Mouse (Mus musculus) testis, postnatal 14 days (tissue): Measurements from ENCODE around the gene Rnf43.

ENCODE experiments used
- DNase-seq: peaks from one replicate; pipeline ENCODE4 v3.0.0; 2021; ENCODE audit warnings: low spot score

The Rnf43 gene

DNA sequence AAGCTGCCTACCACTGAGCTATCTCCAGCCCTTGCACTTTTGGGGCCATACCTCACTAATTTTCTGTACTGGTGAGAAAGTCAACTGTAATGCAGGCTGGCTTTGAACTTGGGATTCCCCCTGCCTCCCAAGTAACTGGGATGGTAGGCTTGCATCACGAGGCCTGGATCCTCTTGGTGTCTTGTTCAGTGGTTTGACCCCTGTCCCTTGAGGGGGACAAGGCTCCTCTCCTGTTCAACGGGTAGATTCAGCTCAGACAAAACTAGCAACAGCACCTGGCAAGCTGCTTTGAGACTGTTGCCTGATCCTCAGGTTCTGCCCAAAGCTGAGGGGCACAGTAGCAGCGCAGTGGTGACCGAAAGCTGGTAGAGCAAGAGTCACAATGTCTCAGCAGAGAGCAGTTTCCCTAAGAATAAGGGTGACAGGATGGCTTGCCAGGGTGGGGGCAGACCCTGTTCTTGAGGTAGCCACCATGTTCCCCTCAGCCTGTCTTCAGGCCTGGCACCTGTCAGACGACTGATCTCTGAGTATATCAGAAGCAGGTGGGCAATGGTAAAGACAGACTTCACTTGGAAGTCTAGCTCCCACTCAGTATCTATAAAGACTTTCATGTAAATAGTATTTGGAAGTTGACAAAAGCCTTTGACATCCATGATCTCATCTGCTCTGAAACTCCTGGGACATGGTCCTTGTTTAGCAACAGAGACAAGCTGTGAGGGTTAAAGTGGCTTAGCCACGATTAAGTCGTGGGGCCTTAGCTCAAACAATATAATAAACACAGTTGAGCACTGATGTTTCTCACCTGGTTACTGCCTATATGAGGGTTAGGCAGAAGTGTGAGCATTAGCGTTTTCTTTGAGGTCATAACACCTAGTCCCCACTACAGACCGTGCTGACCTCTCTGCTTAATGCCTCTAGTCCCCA is 83.4 kb downstream of the Rnf43 start:
- DNase-seq: no peak

DNA sequence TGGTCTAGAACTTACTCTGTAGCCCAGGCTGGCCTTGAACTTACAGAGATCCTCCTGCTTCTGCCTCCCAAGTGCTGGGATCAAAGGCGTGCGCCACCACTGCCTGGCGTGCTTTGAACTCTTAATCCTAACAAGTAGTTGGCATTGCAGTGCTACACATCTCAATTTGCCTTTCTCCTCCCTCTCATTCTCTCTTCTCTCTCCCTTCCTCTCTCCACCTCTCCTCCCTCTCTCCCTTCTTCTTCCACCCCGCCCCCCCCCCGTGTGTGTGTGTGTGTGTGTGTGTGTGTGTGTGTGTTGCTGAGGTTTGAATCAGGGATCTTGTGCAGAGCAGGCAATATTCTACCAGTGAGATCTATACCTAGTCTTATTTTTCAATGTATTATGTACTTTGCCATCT is 84.8 kb downstream of the Rnf43 start:
- DNase-seq: no peak

DNA sequence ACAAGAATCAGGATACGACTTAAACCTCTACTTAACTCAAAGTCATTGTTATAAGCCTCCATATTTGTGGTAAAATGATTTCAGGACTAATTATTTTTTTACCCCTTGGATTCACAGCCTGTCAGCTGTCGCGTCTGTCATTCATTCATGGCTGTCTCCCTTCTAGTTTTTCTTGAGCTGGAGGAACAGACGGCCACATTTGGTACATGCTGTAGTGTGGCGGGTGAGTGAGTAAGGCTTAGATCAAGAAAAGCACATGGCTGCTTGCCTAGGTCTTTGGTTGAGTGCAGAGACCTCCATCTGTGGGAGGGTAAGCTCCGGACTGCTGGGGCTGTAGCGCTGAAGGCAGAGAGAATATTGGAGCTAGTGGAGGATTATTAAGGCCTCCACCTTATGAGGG is 85.2 kb downstream of the Rnf43 start:
- DNase-seq: no peak

DNA sequence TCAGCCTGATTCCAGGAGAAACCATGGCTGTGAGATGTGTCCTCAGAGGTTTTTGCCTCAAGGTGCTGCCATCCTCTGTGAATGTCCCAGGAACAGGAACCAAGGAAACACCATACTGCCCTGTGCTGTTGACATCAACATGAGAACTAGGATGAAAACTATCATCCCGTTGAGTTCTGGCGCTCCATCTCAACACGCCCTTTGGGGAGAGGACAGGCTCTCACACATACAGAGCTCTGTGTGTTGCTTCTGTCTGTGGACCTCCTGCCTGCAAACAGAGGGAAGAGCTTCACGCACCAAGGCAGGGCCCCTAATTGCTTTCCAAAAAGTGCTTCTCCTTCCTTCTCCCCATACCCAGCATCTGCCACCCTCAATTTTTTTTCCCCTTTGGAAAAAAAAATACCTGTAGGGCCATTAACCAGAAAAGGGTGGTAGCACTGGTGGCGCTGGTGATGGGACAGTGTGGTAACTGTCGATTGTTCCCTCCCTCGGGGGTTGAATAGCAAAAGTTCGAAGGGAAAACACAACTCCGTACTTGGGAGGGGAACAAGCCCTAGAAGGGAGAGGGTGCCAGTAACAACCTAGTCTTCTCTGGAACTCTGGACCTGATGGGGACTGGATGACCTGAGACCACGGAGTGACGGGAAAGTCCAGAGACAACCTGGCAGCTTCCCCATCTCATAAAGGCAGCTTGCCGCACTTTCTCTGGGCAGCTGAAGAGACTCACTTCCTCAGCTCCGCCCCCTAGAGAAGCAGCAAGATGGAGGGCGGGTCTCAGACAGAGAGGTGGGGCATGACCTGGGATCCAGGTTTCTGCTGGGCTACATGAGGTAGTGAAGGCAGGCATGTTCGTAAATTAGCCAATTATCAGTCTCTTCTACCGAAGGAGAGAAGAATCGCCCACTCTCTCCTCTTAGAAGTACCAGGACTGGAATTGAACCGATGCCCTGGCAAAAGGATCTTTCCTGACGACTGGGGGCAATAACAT is 85.9 kb downstream of the Rnf43 start:
- peak; percentile 41 for DNase-seq

DNA sequence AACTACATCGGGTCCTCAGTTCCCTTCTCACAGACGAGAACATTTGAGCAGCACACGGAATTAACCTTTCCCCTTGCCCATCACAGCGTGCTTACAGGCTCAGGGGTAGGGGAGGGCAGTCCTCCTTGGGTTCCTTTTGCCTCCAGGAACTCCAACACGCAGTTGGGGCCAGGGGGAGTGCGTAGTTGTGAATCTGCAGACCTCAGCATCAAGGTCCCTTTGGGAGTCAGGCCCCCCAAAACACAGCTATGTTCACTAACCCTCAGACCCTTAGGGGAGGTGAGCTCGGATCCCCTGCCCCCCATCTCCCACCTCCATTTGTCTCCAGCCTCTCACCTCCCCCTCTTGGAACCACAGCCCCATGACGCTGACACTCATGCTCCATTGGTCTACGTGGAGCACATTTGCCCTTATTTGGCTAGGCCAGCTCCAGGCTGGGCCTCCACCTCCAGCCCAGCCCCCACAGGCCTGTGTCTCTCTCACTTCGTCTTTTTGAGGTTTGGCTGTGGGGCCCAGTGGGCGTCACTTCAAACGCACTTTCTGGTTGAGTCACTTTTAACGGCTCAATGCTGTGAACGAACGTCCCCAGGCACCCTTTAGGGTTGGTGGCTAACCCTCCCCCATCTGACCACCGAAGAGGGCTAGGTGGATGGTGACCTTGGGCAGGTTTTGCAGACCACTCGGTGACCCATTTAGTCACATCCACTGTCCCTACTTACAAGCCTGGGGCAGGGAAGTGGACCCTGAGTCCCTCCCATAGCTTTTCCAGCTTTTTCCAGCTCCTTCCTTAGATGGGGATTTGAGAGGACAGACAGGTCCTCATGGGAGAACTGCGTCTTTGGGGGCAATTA is 86.9 kb downstream of the Rnf43 start:
- DNase-seq: peak; percentile 35

DNA sequence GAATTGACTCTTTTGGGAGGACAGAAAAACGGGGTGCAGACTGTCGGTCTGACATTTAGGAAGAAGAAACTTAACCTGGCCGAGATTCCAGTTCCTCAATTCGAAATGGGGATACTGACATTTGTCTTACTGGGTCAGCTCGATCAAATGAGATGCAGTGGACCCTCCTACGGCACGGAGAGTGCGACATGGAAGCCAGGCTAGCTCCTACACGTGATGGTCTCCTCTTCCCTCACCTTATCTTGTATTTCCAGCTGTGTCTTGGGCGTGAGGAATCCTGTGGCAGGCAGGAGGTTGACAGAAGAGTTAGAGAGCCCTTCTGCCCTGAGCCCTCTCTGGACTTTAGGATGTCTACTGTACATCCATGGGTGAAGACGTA is 87.5 kb downstream of the Rnf43 start:
- no peak for DNase-seq

DNA sequence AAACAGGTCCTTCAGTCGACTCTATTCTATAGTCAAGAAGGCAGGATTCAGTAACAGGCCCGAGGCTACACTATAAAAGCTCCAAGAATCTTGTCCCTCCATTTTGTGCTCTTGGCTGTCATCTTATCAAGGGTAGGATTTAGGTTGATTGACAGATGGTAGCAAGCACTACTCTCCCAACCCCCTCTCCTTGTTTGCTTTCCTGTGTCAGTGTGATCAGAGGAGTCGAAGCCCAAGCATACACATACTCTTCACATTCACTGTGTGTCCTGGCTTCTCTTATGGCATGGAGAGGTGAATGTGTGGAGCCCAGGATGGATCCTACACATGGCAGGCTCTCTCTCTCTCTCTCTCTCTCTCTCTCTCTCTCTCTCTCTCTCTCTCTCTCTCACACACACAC is 88.0 kb downstream of the Rnf43 start:
- no peak for DNase-seq

DNA sequence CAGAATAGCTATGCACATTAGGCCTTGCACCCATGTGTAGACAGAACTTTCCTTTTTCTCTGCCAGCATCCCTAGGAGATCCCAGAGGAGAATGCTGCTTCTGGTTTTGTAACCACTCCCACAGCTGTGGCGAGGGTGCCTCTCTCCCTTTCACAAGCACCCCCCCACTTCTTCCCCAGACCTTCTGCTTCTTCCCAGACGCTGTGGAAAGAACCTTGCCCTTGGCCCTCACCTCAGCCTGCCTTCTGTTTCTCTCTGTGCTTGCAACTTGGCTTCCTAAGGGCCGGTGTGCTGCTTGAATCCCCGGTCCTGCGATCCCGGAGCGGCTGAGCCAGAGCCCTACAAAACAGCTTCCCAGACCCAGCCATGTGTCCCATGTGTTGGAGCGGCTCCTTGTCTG is 88.5 kb downstream of the Rnf43 start:
- no peak for DNase-seq

DNA sequence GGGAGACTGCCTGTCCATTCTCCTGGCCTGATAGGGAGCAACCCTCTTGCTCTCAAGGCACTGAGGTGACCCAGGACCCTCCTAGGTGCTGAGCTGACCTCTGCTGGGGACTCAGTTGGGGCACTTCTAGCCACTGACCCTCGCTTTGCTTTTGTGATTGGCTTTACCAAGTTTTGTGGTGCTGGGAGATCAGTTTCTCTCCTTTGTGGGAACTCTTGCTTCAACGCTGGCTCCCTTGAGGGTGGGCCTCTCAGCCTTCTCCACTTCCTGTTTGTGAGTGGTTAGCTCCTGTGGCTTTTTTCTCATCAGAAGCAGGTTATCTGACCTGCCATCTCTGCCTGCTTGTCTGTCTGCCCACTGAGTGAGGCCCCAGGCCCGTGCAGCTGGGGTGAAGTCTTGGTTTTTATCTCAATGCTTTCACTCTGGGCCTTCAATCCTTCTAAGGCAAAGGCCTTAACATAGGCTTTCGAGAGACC is 89.0 kb downstream of the Rnf43 start:
- DNase-seq: no peak

DNA sequence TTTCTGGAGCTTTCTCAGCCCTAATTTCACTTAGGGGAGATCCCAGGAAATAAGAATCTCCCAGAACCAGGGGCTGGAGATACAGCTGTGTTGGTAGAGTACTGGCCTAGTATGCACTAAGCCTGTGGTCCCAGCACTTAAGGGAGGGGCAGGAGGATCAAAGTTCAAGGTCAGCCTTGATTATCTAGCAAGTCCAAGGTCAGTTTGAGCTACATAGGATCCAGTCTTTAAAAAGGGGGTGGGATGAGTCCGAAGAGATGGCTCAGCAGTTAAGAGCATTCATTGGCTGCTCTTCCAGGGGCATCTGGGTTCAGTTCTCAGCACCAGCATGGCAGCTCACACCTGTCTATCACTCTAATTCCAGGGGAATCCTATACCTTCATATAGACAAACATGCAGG is 89.8 kb downstream of the Rnf43 start:
- DNase-seq: no peak

DNA sequence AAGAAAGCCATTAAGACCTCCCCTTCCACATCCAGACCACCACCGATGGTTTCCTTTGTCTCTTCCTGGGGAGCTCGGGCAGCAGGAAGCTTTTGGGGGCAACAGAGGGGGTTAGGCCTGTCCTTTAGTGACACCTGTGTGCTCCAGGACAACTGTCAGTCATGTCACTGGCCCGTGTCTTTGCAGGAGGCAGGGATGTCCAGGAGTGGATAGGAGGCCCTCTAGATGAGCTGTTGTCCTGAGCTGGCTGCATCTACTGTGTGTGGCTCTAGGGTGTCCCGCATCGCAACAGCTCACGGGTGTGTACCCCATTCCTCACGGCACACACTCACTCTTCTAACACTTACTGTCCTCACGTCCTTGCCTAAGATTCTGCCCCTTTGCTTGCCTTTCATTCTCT is 90.7 kb downstream of the Rnf43 start:
- no peak for DNase-seq

DNA sequence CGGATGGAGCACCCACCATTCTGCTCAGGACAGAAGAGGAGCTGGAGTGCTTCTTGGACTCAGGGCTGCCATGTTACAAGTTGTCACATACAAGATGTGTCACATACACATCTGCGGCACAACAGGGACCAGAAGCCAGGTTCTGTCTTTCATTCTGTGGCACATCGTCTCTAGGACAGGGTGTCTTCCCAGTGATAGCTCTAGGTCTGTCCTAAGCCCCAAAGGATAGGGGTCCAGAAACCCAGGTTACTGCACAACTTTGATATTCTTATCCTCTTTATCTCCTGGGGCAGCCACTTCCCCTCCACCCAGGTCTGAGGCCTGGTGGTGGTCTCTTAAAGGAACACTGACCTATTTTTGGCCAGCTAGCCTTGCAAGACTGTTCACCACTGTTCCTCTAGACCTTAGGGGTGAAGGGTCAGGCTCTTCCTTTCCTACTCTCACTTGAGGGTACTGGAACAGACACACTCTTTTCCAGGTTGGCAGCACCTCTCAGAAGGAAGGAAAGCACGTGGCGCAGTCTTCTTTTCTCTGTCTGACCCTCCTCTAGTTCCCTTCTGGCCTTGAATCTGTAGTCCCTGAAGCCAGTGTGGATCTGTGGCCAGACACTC is 91.5 kb downstream of the Rnf43 start:
- DNase-seq: no peak

DNA sequence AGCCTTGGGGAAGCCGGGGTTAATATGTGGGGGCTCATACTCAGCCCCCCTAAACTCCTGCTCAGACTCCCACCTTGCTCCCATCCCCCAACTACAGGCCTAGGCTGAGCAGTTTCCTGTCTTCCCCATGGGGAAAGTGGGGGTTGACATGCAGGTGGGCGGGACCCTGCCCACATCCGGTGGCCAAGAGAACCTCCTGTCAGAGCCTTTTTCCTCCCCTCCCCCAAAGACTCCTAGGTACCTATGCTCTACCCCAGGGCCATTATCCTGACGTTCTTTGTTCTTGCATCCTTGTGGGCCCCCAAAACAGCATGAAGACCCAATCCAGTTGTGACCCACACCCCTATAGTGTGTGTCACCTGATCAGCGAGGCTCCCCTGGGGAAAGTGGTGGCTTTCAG is 92.1 kb downstream of the Rnf43 start:
- DNase-seq: no peak

DNA sequence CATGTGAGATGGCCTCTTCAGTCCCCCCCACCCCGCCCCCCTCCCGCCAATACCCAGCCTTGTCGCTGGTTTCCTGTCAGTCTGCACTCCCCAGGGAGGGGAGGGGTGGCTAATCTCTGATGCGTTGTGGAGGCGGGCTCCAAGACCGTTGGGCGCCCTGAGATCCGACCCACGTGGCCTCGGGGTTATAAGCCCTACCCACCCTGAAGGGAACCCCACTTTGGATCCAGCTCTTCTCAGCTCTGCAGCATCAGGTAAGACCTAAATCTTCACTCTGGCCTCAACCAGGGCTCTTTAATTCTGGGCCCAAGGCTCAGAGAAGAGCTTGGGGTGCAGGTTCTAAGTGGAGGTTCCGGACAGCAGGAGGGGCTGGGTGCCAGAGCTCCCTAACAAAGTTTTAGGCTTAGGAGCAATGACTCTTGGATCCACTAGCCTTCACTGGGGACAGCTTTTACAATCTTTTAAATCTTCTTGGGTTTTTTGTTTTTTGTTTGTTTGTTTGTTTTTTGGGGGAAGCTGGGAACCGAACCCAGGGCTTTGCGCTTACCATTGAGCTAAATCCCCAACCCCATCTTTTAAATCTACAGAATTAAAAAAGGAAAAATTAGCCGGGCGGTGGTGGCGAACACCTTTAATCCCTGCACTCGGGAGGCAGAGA is 93.0 kb downstream of the Rnf43 start:
- DNase-seq: no peak

DNA sequence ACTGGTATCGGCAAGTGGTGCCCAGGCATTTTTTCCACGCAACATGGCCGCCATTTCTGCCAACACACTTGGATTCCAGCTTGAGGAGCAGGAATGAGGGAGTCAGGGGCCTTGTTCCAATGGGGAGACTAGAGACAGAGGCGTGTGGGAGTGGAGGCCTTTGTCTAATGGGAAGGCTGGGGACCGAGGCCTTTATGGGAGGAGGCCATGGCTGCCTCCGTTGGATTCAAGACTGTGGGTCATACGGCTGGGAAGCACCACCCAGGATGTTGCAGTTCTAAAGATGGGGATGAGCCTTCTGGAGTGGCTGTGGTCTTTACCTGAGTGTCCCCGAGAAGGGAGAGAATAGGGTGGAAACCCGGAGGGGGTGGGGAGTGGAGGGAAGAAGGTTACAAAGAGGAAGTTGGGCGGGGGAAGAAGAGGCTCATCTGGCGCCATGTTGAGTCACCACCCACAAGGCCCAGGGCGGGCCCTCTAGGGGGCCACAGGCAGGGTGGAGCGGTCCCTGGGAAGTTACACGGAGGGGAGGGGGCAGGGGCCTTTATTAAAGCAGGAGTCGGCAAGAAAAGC is 93.8 kb downstream of the Rnf43 start:
- DNase-seq: peak; percentile 61

DNA sequence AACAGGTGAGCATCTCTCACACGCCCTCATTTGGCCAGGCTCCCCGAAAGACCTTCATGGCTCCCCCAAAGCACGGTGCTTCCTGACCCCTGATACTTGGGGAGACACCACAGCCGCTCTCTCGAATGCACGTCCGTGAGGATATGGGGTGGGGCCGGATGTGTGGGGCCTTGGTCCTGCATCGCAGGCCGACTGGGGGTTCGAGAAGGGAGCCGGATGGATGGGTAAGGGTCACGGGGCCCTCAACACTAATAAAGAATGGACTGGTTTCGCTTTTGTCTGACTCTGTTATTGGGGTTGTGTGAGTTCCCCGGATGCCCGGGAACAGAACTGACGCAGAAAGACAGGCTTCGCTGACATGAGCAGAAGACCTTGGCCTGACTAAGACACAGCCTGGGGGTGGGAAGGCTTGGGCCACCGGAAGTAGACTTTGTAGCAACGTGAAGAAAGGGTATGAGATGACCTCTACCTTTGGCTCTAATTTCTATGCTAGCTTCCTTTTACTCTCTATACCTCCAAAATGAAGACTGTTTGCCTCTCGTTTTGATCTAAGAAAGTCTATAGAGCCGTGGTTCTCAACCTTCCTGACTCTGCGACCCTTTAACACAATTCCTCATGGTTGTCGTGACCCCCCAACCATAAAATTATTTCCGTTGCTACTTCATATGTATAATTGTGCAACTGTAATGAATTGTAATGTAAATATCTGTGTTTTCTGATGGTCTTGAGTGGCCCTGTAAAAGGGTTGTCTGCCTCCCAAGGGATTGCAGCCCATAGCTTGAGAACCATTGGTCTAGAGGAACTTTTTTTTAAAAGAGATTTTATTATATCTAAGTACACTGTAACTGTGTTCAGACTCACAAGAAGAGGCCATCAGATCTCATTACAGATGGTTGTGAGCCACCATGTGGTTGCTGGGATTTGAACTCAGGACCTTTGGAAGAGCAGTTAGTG is 94.8 kb downstream of the Rnf43 start:
- no peak for DNase-seq

DNA sequence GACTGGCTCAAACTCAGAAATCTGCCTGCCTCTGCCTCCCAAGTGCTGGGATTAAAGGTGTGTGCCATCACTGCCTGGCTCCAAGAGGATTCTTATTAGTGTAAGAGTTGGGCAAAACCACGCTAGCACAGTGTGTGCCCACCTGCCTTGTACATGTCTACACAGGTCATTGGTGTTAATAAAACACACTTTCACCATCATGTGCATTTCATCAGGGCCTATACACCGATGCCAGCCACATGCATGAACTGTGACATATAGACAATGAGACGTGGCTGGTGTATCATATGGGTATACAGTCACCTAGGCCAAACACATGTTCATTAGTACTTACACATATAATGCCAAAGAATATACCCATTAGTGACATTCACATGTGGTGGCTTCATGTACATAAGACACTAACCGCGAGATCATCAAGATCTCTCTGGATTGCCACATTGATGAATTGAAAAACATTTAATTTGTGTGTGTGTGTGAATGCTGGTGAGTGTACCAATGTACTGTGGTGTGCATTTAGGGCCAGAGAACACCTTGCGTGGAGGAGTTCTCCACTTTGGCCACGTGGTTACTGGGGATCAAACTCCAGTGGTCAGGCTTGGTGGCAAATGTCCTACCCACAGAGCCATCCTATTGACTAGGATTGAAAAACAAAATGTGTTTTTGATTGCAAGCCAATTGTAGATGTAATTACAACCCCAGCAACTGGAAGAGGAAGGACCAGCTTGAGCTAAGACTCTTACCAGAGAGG is 95.8 kb downstream of the Rnf43 start:
- no peak for DNase-seq

DNA sequence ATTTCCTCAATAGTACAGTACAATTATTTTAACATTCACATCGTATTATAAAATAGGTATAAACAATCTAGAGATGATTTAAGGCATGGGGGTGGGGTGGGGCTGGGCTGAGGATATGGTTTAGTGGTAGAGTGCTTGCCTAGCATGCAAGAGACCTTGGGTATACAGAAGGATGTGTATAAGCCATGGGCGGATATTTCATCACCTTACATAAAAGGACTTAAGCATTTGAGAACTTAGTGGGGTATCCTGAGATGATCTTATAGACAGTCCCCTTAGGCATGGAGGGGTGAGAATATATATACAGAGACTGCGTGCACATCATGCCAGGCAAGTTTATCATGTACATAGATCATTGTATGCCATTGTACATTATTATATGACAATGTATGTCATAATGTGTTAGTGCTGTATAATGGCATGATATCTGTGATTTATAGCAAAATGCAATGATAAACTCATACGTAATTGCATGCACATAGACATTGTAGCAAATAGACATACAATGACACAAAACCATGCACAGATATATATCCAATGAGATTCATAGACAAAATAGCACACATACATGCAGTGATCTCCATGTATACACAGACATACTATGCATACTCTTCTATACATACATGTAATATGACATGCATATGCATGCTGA is 96.6 kb downstream of the Rnf43 start:
- no peak for DNase-seq
